Mouse (Mus musculus) heart, adult 2 months (tissue): Measurements from ENCODE around the gene Tmem221. TPM values are rescaled to one million over a fixed set of nuclear protein-coding genes. Genes with fewer than 3 reads are reported as not detected.

Experiments
- DNase-seq, 2 experiments: peaks; one replicate each; pipeline ENCODE4 v3.0.0; 2021
- H3K27ac ChIP-seq: fragments of 200-600 bp; 2 replicates; pipeline ENCODE4 v1.8.1; 2022
- H3K27me3 ChIP-seq: fragments of 200-500 bp; 2 replicates; pipeline ENCODE4 v1.6.1; 2012; ENCODE audit warnings: mild to moderate bottlenecking, low read length, inconsistent platforms, mixed read lengths; ENCODE audit not compliant: control insufficient read depth, insufficient read depth
- H3K36me3 ChIP-seq: fragments of 200-500 bp; 2 replicates; pipeline ENCODE4 v1.6.1; 2012; ENCODE audit warnings: low read length, inconsistent platforms; ENCODE audit not compliant: control insufficient read depth, insufficient read depth
- H3K4me1 ChIP-seq: fragments of 200-500 bp; 2 replicates; pipeline ENCODE4 v1.6.1; 2011; ENCODE audit warnings: low read length; ENCODE audit not compliant: control insufficient read depth, insufficient read depth
- H3K4me3 ChIP-seq: fragments of 200-600 bp; 2 replicates; pipeline ENCODE4 v1.8.1; 2022
- H3K79me2 ChIP-seq: fragments of 200-500 bp; replicated peaks from 2 replicates; pipeline ENCODE4 v1.6.1; 2012; ENCODE audit warnings: mild to moderate bottlenecking, inconsistent platforms, low read length, moderate library complexity, mixed read lengths; ENCODE audit not compliant: control insufficient read depth, insufficient read depth
- H3K9ac ChIP-seq: fragments of 200-500 bp; 2 replicates; pipeline ENCODE4 v1.6.1; 2012; ENCODE audit warnings: low read depth, mild to moderate bottlenecking, control low read depth, inconsistent platforms, low read length, mixed read lengths
- CTCF ChIP-seq: fragments of 200-600 bp; IDR thresholded peaks from 2 replicates; pipeline ENCODE4 v1.8.1; 2022; ENCODE audit warnings: antibody characterized with exemption, mild to moderate bottlenecking, moderate library complexity
- EP300 ChIP-seq: fragments of 200-500 bp; IDR thresholded peaks from 2 replicates; pipeline ENCODE4 v1.6.1; 2011; ENCODE audit warnings: low read depth, low read length, control low read depth; ENCODE audit not compliant: insufficient read depth
- POLR2A ChIP-seq: fragments of 200-500 bp; IDR thresholded peaks from 2 replicates; pipeline ENCODE4 v1.6.1; 2011; ENCODE audit warnings: mild to moderate bottlenecking, low read depth, low read length, control low read depth; ENCODE audit not compliant: insufficient read depth
- WGBS: fragments of 180-500 bp; shearing (Covaris S2); methylation state at CpG from one replicate; pipeline ENCODE4 v1.1.7; 2018; 5-methylcytosine and 5-hydroxymethylcytosine counted together
- intact Hi-C: fragments of 180-260 bp; cut with DNase I; formaldehyde crosslinking; loops from one replicate; pipeline ENCODE4 v1.15.1; 2025
- polyA plus RNA-seq: library from polyadenylated mRNA; depleted of rRNA; stranded (reverse); fragments of >200 nt; gene quantifications from 2 replicates; pipeline ENCODE4 v1.2.3, GENCODE M21; 2012
- total RNA-seq, 2 experiments: library from RNA; stranded (reverse); gene quantifications; 2 replicates each; pipeline ENCODE4 v1.2.3; 2021

Gene Tmem221
- total and polyA plus RNA-seq, 3 experiments, result 0.16 to 0.51 TPM; not detected in 1

- Histone ChIP-seq H3K27ac (no peak overlapping the region), H3K79me2 (no peaks in the 10 kb centered on the region), H3K9ac (no peak overlapping the region), H3K4me3 (no peak overlapping the region), H3K27me3 (no peaks in the 10 kb centered on the region), H3K36me3 (no peaks in the 10 kb centered on the region), H3K4me1 (peaks cover 5% of the 10 kb centered on the region; the same call in 1 of the 2 replicates)
- no peak for TF ChIP-seq CTCF
- TF ChIP-seq EP300, result no peak
- TF ChIP-seq POLR2A, result no peak
- no peak for DNase-seq
- intact Hi-C loops, result no loop called here
These were observed 39.7 kb upstream of the Tmem221 start for GRCm38 (mm10) chr8:71598375-71598774.

DNA sequence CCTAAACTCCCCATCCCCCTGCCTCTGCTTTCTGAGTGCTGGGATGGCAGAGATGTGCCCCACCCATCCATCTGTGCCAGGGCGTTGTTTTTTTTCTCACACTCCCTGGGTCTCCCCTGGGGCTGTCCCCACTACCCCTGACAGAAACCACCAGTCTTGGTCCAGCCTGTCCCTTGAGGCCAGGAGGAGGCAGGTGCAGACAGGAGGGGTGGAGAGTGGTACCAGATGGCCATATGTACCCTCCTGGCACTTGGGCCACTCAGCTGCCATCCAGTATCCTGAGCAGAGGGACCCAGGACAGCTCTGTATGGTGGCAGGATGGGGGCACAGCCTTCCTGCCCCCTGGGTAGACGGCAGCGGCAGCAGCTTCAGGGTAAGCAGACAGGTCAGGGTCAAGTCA lies 38.8 kb upstream of the Tmem221 start, which contains the start of gene Fam129c:
Gene Fam129c, plus strand, starts transcription at position 198 of the 400 bp plus-strand sequence.
- H3K27ac ChIP-seq, result no peak within 1 kb of the TSS
- no peaks in the 10 kb centered on the region for H3K36me3 ChIP-seq
- no peaks in the 10 kb centered on the region for H3K79me2 ChIP-seq
- peaks cover 10% of the 10 kb centered on the region for H3K4me1 ChIP-seq
- no peak for TF ChIP-seq POLR2A
- TF ChIP-seq CTCF, result no peak
- TF ChIP-seq EP300, result no peak
- no peak within 1 kb of the TSS for H3K4me3 ChIP-seq
- H3K27me3 ChIP-seq, result no peaks in the 10 kb centered on the region
- intact Hi-C loops, result no loop called here
- no peak within 1 kb of the TSS for H3K9ac ChIP-seq
- 85% methylated on average over 3 of the region's 3 CpGs for WGBS
- DNase-seq, result no peak

DNA sequence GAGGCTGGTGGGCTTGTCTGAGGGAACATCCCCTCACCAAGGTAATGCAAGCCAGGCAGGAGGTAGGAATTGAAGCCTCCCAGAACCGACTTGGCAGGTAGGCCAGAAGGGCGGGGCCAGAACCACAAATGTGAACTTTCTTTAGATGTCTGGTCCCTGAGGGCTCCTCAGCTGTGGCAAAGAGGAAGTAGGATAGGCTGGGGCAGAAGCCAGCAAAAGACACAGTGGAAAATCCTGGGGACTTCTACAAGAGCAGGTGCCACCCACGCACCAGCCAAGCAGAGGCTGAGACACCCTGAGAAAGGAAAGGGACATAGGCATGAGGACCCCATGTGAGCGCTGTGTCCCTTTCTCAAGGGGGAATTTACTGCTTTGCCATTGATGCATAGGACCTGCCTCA lies 38.1 kb upstream of the Tmem221 start:
- Histone ChIP-seq H3K27ac (no peak overlapping the region), H3K4me1 (peaks cover 10% of the 10 kb centered on the region), H3K4me3 (no peak overlapping the region), H3K36me3 (no peaks in the 10 kb centered on the region), H3K27me3 (no peaks in the 10 kb centered on the region), H3K79me2 (no peaks in the 10 kb centered on the region), H3K9ac (no peak overlapping the region)
- TF ChIP-seq POLR2A (no peak), EP300 (no peak), CTCF (no peak)
- intact Hi-C loops, result loop anchor here (1.0 kb wide), 2 partner anchors 35 to 64 kb away; no protein-coding TSS in a partner anchor
- WGBS, result 72% methylated on average over 4 of the region's 4 CpGs
- peak in 1 of 2 experiments; percentile 41 for DNase-seq

DNA sequence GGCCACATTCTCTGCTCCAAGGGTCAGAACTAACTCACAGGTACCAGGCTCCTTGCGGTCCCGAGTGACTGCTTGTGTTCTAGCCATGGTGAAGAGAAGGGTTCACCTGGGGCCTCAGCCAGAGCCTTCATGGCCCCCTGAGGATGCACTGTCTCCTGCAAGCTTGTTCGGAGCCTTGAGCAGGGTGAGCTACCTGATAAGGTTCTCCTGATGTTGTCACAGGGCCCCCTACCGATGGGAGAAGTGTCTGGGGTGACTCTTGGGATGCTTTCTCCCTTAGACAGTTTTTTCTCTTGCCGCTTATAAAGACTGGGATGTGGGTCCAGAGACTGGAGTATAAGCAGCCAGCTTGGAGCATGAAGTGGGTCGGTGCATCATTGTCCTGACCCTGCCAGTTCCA lies 37.7 kb upstream of the Tmem221 start:
- no peaks in the 10 kb centered on the region for H3K27me3 ChIP-seq
- H3K36me3 ChIP-seq, result no peaks in the 10 kb centered on the region
- peaks cover 10% of the 10 kb centered on the region for H3K4me1 ChIP-seq
- intact Hi-C loops, result loop anchor here (1.0 kb wide), 2 partner anchors 35 to 64 kb away; no protein-coding TSS in a partner anchor
- DNase-seq, result no peak
- H3K9ac ChIP-seq, result no peak overlapping the region
- WGBS, result 56% methylated on average over 6 of the region's 6 CpGs
- no peak overlapping the region for H3K4me3 ChIP-seq
- no peak for TF ChIP-seq CTCF
- TF ChIP-seq POLR2A, result no peak
- no peak for TF ChIP-seq EP300
- no peak overlapping the region for H3K27ac ChIP-seq
- no peaks in the 10 kb centered on the region for H3K79me2 ChIP-seq

DNA sequence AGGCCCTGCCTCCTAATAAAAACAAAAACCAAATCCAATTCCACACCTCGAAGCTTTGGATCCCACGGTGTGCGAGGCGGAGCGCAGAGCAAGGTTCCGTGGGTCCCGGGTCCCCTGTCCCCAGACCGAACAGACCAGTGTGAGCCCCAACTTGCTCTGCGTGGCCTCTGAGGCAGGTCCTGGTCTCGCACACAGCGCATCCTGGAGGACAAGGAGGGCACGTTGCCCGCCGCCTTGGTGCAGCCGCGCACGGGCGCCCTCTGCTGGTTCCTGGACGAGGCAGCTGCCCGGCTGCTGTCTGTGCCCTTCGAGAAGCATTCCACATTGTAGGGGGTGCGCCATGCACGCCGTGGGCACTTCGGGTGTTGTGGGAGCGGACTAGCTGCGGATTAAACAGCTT lies 37.2 kb upstream of the Tmem221 start:
- Histone ChIP-seq H3K79me2 (no peaks in the 10 kb centered on the region), H3K4me3 (no peak overlapping the region), H3K9ac (no peak overlapping the region), H3K36me3 (no peaks in the 10 kb centered on the region), H3K27me3 (no peaks in the 10 kb centered on the region), H3K4me1 (peaks cover 10% of the 10 kb centered on the region), H3K27ac (no peak overlapping the region)
- DNase-seq, result peak; percentile 88 to 93
- intact Hi-C loops, result loop anchor here (1.0 to 2.0 kb wide), 3 partner anchors 35 to 153 kb away; no protein-coding TSS in a partner anchor
- TF ChIP-seq EP300 (0 out of 2 replicates have a peak, but pooled peaks have one; percentile 27), CTCF (0 out of 2 replicates have a peak, but pooled peaks have one; percentile 100), POLR2A (no peak)
- WGBS, result 10% methylated on average over 27 of the region's 27 CpGs

- Histone ChIP-seq H3K4me1 (peaks cover 10% of the 10 kb centered on the region), H3K27me3 (no peaks in the 10 kb centered on the region), H3K4me3 (no peak overlapping the region), H3K27ac (no peak overlapping the region), H3K9ac (no peak overlapping the region), H3K79me2 (no peaks in the 10 kb centered on the region), H3K36me3 (no peaks in the 10 kb centered on the region)
- 96% methylated on average over 4 of the region's 4 CpGs for WGBS
- no peak for DNase-seq
- intact Hi-C loops, result loop anchor here (2.0 to 5.0 kb wide), 3 partner anchors 97 to 152 kb away; partner anchors contain the start of genes Abhd8 and Mrpl34
- TF ChIP-seq EP300, result no peak
These were observed 35.7 kb upstream of the Tmem221 start for GRCm38 (mm10) chr8:71594324-71594722.
